Mouse (Mus musculus) liver, adult 2 months (tissue): ENCODE results near the gene Stxbp1. TPM values are rescaled to one million over a fixed set of nuclear protein-coding genes. Genes with fewer than 3 reads are reported as not detected.

Experiments used
- DNase-seq: peaks from one replicate; pipeline ENCODE4 v3.0.0-alpha.2; 2011; ENCODE audit warnings: low read depth, low spot score; ENCODE audit errors: extremely low read depth
- H3K27ac ChIP-seq: fragments of 200-500 bp; replicated peaks from 2 replicates; pipeline ENCODE4 v1.5.1; 2012; ENCODE audit warnings: low read depth, mild to moderate bottlenecking, control low read depth, inconsistent platforms, low read length; ENCODE audit not compliant: insufficient read depth
- H3K27me3 ChIP-seq: fragments of 200-500 bp; 2 replicates; pipeline ENCODE4 v1.6.1; 2012; ENCODE audit warnings: mild to moderate bottlenecking, moderate library complexity, low read length, inconsistent platforms; ENCODE audit not compliant: control insufficient read depth, insufficient read depth
- H3K36me3 ChIP-seq: fragments of 200-500 bp; 2 replicates; pipeline ENCODE4 v1.6.1; 2012; ENCODE audit warnings: low read length, inconsistent platforms; ENCODE audit not compliant: control insufficient read depth, insufficient read depth
- H3K4me1 ChIP-seq: fragments of 200-500 bp; 2 replicates; pipeline ENCODE4 v1.6.1; 2011; ENCODE audit warnings: low read length; ENCODE audit not compliant: control insufficient read depth, insufficient read depth
- H3K4me3 ChIP-seq: fragments of 200-500 bp; 2 replicates; pipeline ENCODE4 v1.5.1; 2011; ENCODE audit warnings: low read depth, mild to moderate bottlenecking, control low read depth, low read length, moderate library complexity; ENCODE audit not compliant: insufficient read depth
- H3K79me2 ChIP-seq: fragments of 200-500 bp; 2 replicates; pipeline ENCODE4 v1.6.1; 2012; ENCODE audit warnings: inconsistent platforms, mild to moderate bottlenecking, low read length, moderate library complexity; ENCODE audit not compliant: control insufficient read depth, insufficient read depth
- H3K9ac ChIP-seq: fragments of 200-500 bp; 2 replicates; pipeline ENCODE4 v1.6.1; 2012; ENCODE audit warnings: low read depth, mild to moderate bottlenecking, control low read depth, inconsistent platforms, low read length
- CTCF ChIP-seq: fragments of 200-500 bp; IDR thresholded peaks from 2 replicates; pipeline ENCODE4 v1.5.1; 2011; ENCODE audit warnings: low read depth, low read length, control low read depth
- POLR2A ChIP-seq: fragments of 200-500 bp; IDR thresholded peaks from 2 replicates; pipeline ENCODE4 v1.6.1; 2011; ENCODE audit warnings: low read length, control low read depth; ENCODE audit not compliant: insufficient read depth; ENCODE audit errors: extremely low read depth
- WGBS: fragments of 180-500 bp; shearing (Covaris S2); methylation state at CpG from one replicate; pipeline ENCODE4 v1.1.7; 2018; 5-methylcytosine and 5-hydroxymethylcytosine counted together
- polyA plus RNA-seq: library from polyadenylated mRNA; depleted of rRNA; stranded (reverse); fragments of >200 nt; gene quantifications from 2 replicates; pipeline ENCODE4 v1.2.3, GENCODE M21; 2012
- total RNA-seq: library from RNA; depleted of rRNA; stranded (reverse); fragments of >200 nt; gene quantifications from 2 replicates; pipeline ENCODE4 v1.2.3, GENCODE M21; 2014

The Stxbp1 gene
- total and polyA plus RNA-seq, 2 experiments: 0.74 to 1.6 TPM

GRCm38 (mm10) chr2:32767241-32767640 lies 79.8 kb downstream of the Stxbp1 start:
- no peaks in the 10 kb centered on the region for H3K27me3 ChIP-seq
- peaks cover 5% of the 10 kb centered on the region for H3K4me1 ChIP-seq
- WGBS: 87% methylated on average over 12 of the region's 12 CpGs
- H3K79me2 ChIP-seq: no peaks in the 10 kb centered on the region
- H3K27ac ChIP-seq: no peak overlapping the region
- H3K36me3 ChIP-seq: no peaks in the 10 kb centered on the region
- TF ChIP-seq POLR2A (no peak), CTCF (no peak)
- no peak for DNase-seq
- no peak overlapping the region for H3K9ac ChIP-seq
- H3K4me3 ChIP-seq: no peak overlapping the region

- H3K9ac ChIP-seq: no peak overlapping the region
- H3K79me2 ChIP-seq: no peaks in the 10 kb centered on the region
- no peak overlapping the region for H3K27ac ChIP-seq
- no peaks in the 10 kb centered on the region; the same call in 1 of the 2 replicates for H3K36me3 ChIP-seq
- H3K4me1 ChIP-seq: no peaks in the 10 kb centered on the region
- H3K27me3 ChIP-seq: no peaks in the 10 kb centered on the region
- TF ChIP-seq POLR2A (no peak), CTCF (peak; percentile 42; the same call in 1 of the 2 replicates)
- 89% methylated on average over 3 of the region's 3 CpGs for WGBS
- H3K4me3 ChIP-seq: no peak overlapping the region
- DNase-seq: no peak
These were observed 83.7 kb downstream of the Stxbp1 start for GRCm38 (mm10) chr2:32763353-32763752.

DNA sequence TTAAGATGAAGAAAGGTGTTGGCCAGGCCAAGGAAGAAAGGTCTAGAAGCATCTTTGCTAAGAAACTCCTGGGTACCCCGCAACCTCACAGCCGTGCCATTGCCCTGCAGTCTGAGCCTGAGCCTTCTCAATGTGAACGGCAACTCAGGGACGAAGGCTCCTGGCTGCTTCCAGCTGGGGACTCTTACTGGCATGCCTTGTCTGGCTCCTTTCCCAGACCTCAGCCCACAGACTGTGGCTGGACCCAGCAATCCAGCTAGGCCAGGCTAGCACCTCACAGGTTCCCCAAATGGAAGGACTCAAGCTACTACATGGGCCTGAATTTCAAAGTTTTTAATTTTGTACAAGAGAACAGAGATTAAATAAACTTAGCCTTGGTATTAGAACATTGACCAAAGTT lies 85.2 kb downstream of the Stxbp1 start:
- WGBS: 71% methylated on average over 4 of the region's 4 CpGs
- no peaks in the 10 kb centered on the region; the same call in 1 of the 2 replicates for H3K36me3 ChIP-seq
- H3K4me3 ChIP-seq: no peak overlapping the region
- no peak overlapping the region for H3K9ac ChIP-seq
- no peaks in the 10 kb centered on the region for H3K79me2 ChIP-seq
- no peak for DNase-seq
- no peak for TF ChIP-seq CTCF
- no peak for TF ChIP-seq POLR2A
- H3K4me1 ChIP-seq: no peaks in the 10 kb centered on the region
- no peak overlapping the region for H3K27ac ChIP-seq
- no peaks in the 10 kb centered on the region for H3K27me3 ChIP-seq

DNA sequence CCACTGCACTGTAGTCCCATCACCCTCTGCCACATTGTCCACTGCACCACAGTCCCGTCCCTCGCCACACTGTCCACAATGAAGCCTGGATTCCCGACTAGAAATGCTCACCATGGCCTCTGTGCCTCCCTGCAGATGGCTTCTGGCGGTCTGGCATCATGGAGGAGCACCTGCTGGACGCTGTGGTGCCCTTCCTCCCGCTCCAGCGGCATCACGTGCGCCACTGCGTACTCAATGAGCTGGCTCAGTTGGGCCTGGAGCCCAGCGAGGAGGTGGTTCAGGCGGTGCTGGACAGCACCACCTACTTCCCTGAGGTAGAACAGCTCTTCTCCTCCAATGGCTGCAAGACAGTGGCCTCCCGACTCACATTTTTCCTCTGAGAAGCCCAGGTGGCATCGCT lies 85.7 kb downstream of the Stxbp1 start:
- WGBS: 94% methylated on average over 14 of the region's 14 CpGs
- no peaks in the 10 kb centered on the region; the same call in 1 of the 2 replicates for H3K36me3 ChIP-seq

DNA sequence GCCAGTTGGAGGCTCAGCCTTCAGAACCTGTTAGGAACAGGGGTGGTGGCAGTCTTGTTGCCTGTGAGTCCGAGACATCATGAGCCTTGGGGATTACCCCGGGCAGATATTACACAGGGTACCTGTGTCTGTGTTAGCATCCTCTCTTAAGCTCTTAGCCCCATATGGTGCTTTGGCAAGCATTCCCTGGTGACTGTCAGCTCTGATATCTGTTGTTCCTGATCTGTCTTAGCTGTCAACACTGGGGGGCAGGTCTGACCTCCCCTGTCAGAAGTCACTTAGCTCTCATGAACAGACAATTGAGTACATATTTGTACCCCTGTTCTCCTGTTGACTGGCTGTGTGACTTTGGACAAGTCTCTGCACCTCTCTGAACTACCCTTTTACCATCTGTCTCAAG lies 88.0 kb downstream of the Stxbp1 start:
- no peaks in the 10 kb centered on the region for H3K27me3 ChIP-seq
- no peaks in the 10 kb centered on the region for H3K4me1 ChIP-seq
- no peak overlapping the region for H3K4me3 ChIP-seq
- WGBS: 92% methylated on average over 2 of the region's 2 CpGs
- DNase-seq: no peak
- no peaks in the 10 kb centered on the region for H3K79me2 ChIP-seq
- H3K36me3 ChIP-seq: no peaks in the 10 kb centered on the region; the same call in 1 of the 2 replicates
- no peak overlapping the region for H3K9ac ChIP-seq
- TF ChIP-seq CTCF: no peak
- no peak for TF ChIP-seq POLR2A
- H3K27ac ChIP-seq: no peak overlapping the region

More for the DNA sequence above, 85.7 kb downstream of the Stxbp1 start:
- Histone ChIP-seq H3K27me3 (no peaks in the 10 kb centered on the region), H3K4me3 (no peak overlapping the region), H3K9ac (no peak overlapping the region), H3K27ac (no peak overlapping the region), H3K4me1 (no peaks in the 10 kb centered on the region), H3K79me2 (no peaks in the 10 kb centered on the region)
- TF ChIP-seq CTCF (no peak), POLR2A (no peak)
- DNase-seq: no peak

GRCm38 (mm10) chr2:32758503-32758902 lies 88.5 kb downstream of the Stxbp1 start:
- no peaks in the 10 kb centered on the region for H3K27me3 ChIP-seq
- no peaks in the 10 kb centered on the region for H3K4me1 ChIP-seq
- no peak overlapping the region for H3K27ac ChIP-seq
- no peaks in the 10 kb centered on the region for H3K79me2 ChIP-seq
- 56% methylated on average over 8 of the region's 8 CpGs for whole genome bisulfite sequencing
- no peak overlapping the region for H3K9ac ChIP-seq
- no peaks in the 10 kb centered on the region; the same call in 1 of the 2 replicates for H3K36me3 ChIP-seq
- H3K4me3 ChIP-seq: no peak overlapping the region
- TF ChIP-seq POLR2A (no peak), CTCF (no peak)
- peak; percentile 42 for DNase-seq
